Mouse (Mus musculus): ENCODE data around the gene Inpp4a.

Gene Inpp4a

GRCm38 (mm10) chr1:37358621-37359020, 59.0 kb downstream of the Inpp4a start:
- no peak for DNase-seq

- DNase-seq, result no peak
Observed at GRCm38 (mm10) chr1:37359395-37360092, 59.9 kb downstream of the Inpp4a start.

DNA sequence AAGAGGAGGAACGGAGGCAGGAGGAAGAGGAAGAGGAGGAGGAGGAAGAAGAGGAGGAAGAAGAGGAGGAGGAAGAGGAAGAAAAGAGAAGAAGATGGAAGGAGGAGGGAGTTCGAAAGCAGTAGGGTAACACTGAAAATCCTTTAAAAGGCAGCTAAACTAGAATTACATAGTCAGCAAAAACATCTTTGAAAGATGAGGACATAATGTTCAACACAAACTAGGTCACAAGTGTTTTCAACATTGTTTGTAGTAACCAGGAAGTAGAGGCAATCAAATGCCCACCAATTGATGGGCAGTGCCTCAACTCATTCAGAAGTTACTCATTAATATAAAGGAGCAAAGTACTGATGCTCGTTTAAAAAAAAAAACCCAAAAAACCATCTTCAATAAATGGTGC, 61.1 kb downstream of the Inpp4a start:
- DNase-seq, result no peak

DNA sequence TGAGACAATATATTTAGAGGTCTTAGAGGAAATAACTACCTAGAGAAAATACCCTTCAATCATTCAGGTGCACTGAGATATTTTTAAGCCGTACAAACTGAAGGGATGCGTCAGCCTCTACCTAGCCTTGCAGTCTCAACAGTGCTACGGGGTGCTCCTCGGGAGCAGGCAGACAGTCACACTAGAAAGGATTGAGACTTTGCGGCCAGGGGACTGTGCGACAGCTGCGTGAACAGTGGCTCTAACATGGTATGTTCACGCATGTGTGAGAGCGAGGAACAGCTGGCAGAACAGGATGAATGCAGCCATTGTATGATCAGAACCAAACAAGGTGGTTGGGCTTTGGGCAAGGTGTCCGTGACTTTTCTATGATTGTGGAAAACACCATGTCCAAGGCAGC, 63.1 kb downstream of the Inpp4a start:
- no peak for DNase-seq

- no peak for DNase-seq
Observed at GRCm38 (mm10) chr1:37368125-37368524, 68.5 kb downstream of the Inpp4a start.

- DNase-seq, result no peak
Observed at GRCm38 (mm10) chr1:37368768-37369385, 69.2 kb downstream of the Inpp4a start.

DNA sequence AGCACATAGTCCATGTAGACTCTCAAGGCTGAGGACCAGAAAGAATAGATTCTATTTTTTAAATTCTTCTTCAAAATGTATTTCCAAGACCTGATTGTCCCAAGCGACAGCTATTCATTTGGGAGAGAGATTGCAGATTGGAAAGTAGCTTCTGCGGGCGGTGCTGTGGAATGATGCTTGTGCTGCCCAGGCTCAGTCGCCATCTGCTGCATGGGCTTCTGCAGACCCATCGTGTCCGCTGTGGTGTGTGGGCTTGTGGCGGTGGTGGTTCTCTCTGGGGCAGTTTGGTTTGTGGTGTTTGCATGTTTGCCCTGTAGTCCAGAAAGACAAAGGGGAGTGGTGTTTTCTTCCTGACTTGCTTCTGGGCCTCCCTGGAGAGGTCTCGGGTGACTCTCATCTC, 76.5 kb downstream of the Inpp4a start:
- no peak for DNase-seq

- no peak for DNase-seq
Observed at GRCm38 (mm10) chr1:37376751-37377150, 77.1 kb downstream of the Inpp4a start.

DNA sequence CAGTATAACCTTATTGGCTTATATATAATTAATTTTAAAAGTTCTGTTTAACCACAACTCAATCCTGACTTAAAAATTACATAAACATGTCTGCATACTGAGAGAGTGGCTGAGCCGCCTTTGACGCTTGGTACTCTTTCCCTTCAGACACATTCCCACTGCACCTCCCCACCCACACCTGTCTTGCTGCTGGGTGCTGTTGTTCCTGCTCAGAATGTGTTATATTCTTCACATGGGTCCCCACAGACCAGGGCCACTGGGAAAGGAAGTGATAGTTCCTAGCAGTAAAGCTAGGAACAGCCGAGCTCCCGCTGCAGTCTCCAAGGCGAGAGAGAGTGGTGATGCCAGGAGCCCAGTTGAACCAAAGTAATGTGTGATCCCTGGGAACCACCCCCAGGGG, 78.4 kb downstream of the Inpp4a start:
- no peak for DNase-seq

- DNase-seq, result no peak
Observed at GRCm38 (mm10) chr1:37379536-37379935, 79.9 kb downstream of the Inpp4a start.

DNA sequence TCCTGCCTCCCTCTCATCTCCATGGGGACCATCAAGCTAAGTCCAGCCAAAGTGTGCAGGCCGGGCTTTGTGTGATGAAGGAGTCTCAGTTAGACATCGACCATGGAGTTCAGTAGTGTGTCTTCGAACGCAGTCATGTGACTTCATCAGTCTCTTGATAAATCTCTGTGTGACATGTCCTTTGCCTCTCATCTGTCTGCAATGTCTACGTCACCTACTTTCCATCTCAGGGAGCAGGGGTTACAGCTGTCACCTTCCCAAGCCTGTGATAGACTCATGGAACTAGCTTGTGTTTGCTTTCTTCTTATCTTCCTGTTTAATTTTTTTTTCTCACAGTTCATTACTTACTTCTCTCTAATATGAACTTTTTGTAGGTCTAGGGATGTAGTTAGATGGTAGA, 81.2 kb downstream of the Inpp4a start:
- DNase-seq, result no peak

DNA sequence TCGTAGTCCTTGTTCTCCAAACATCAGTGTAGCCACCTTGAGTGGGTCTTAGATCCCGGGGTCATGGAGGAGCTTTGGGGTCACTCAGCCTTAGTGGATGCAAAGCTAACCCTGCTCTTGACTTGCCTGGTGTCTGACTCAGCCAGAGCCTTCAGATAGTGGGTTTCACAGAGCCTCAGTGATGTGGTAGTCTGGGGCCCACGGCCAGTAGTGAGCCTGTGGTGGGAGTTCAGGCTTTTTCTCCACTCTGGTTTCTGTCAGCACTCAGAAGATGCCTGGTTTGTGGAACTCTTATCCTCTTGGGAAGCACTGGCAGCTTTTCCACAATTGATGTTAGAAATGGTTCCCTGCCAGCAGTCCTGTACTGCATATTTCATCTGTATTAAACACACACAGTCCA, 84.6 kb downstream of the Inpp4a start:
- DNase-seq, result no peak

DNA sequence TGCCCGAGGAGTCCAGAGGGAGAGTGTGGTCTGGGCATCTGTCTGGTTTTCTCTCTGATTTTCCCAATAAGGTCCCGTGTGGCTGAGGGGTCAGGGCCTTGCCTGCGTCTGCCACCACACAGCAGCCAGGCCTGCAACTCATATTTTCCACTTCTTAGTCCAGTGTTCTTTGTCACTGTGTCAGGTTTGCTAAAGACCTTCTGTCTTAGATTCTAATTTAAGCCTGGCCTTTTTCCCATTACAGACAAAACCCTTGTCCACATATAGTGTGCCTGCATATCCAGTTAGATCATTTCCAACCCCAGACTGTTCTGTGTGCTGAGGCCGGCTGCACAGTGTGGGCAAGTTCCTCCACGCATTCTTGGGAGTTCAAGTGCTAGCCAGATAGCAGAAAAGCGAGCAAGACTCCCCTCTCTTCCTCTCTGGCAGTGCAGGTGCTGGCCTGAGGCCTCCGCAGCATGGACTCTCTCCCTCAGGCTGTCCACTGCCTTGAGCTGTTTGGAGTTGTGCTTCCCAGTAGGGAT, 86.8 kb downstream of the Inpp4a start:
- no peak for DNase-seq

GRCm38 (mm10) chr1:37393174-37393573, 93.5 kb downstream of the Inpp4a start:
- DNase-seq, result no peak

GRCm38 (mm10) chr1:37396481-37396880, 96.8 kb downstream of the Inpp4a start:
- peak; percentile 32 for DNase-seq

DNA sequence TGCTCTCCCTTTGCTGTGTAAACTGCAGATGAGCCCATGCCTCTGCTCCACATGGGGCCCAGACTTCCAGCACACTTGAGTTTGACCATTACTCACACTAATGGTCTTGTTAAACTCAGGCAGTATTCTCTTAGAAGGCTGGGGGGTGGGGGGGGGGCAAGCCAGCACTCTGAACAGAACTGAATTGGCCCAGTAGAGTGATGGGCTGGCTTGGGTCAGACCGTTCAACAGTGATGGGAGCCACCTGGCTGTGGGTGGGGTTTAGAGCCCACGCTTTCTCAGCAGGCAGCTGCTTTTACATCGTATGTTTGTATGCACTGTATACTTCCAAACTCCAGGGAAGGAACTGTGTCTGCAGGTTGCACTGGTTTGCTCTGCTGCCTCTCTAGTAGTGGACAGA, 99.3 kb downstream of the Inpp4a start:
- DNase-seq, result peak; percentile 58

GRCm38 (mm10) chr1:37399734-37400133, 100.1 kb downstream of the Inpp4a start:
- no peak for DNase-seq

GRCm38 (mm10) chr1:37401687-37402086, 102.0 kb downstream of the Inpp4a start:
- peak; percentile 73 for DNase-seq

- DNase-seq, result no peak
Observed at GRCm38 (mm10) chr1:37405137-37405536, 105.5 kb downstream of the Inpp4a start.

- DNase-seq, result no peak
Observed at GRCm38 (mm10) chr1:37407228-37407627, 107.6 kb downstream of the Inpp4a start.

GRCm38 (mm10) chr1:37408059-37408458, 108.4 kb downstream of the Inpp4a start:
- no peak for DNase-seq

- no peak for DNase-seq
Observed at GRCm38 (mm10) chr1:37408678-37409077, 109.0 kb downstream of the Inpp4a start.

DNA sequence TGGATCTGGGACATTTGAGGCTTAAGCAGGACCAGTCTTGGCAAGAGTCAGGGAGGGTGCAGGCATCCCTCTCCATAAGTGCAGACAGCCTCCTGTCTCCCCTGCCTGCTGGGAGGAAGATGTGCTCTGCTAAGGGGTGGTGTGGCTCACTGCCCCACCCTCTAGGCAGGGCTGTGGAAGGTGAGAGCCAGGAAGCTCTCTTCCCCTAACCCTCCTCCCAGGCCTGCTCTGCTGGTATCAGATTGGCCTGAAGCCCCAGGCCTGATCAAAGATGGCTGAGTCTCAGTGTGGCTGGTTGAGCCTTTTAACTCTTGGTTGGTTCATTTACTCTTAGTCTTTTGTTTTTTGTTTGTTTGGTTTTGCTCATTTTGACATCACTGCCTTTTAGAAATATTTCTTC, 110.0 kb downstream of the Inpp4a start:
- no peak for DNase-seq

GRCm38 (mm10) chr1:37415394-37415793, 115.7 kb downstream of the Inpp4a start:
- DNase-seq, result no peak

DNA sequence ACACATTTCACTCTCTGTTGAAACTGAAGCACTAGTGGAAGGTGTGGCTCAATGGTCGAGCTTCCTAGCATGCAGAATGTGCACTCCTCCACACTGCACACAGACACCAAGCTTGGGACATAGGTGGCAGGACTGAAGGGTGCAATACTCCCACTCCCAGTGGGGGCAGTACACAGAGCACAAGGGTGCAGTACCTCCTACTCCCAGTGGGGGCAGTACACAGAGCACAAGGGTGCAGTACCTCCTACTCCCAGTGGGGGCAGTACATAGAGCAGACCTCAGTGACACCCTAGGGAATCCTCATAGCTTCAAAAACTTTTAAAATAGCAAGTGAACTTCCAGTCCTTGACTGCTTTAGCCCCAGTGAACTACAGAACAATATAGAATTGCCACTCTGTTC, 119.8 kb downstream of the Inpp4a start:
- peak; percentile 45 for DNase-seq

All from kidney, postnatal 10 days (tissue).